Mouse (Mus musculus): ENCODE data around the gene Slc6a11. TPM values are rescaled to one million over a fixed set of nuclear protein-coding genes. Genes with fewer than 3 reads are reported as not detected.
A peak's percentile ranks its signal among the peaks of the same experiment; 100 is the strongest.

The Slc6a11 gene
- total and polyA plus RNA-seq, 3 experiments: not detected

GRCm38 (mm10) chr6:114089626-114090025 lies 41.4 kb upstream of the Slc6a11 start:
- H3K9me3 ChIP-seq (replicated peaks; ENCODE audit: insufficient read depth, low read length): no peaks in the 10 kb centered on the region
- no peaks in the 10 kb centered on the region for H3K79me2 ChIP-seq (ENCODE audit: control insufficient read depth, insufficient read depth, low read length, poor library complexity)
- no peak overlapping the region for H3K9ac ChIP-seq (ENCODE audit: control insufficient read depth, low read depth, low read length, poor library complexity, severe bottlenecking)
- H3K27ac ChIP-seq (ENCODE audit: control insufficient read depth, low read depth, low read length): no peak overlapping the region
- TF ChIP-seq SIN3A (IDR thresholded peaks at IDR 0.05; ENCODE audit: low read length): no peak
- peak; percentile 65 for TF ChIP-seq SMC3 (IDR thresholded peaks at IDR 0.05; ENCODE audit: low read depth, low read length)
- peak; percentile 56 to 68 (median 64) for TF ChIP-seq CTCF (IDR thresholded peaks at IDR 0.05 in 2 of 3, conservative IDR thresholded peaks at IDR 0.05 in 1 of 3; ENCODE audit: control insufficient read depth in 1 of 3, insufficient read depth in 1 of 3, low read depth in 2 of 3, low read length in 3 of 3, poor library complexity in 1 of 3, severe bottlenecking in 1 of 3)
- no peak for TF ChIP-seq ELF1 (IDR thresholded peaks at IDR 0.05; ENCODE audit: low read depth, low read length)
- no peak for TF ChIP-seq POLR2AphosphoS2 (IDR thresholded peaks at IDR 0.05; ENCODE audit: low read length)
- TF ChIP-seq CHD1 (IDR thresholded peaks at IDR 0.05; ENCODE audit: low read depth, low read length): no peak
- no peak for TF ChIP-seq TCF12 (IDR thresholded peaks at IDR 0.05; ENCODE audit: low read depth, low read length)
- TF ChIP-seq ZNF384 (IDR thresholded peaks at IDR 0.05; ENCODE audit: low read depth, low read length): no peak
- peak; percentile 73 for TF ChIP-seq RAD21 (IDR thresholded peaks at IDR 0.05; ENCODE audit: low read depth, low read length)
- no peak for TF ChIP-seq GATA1 (IDR thresholded peaks at IDR 0.05; ENCODE audit: low read depth, low read length)
- no peak for TF ChIP-seq USF1 (IDR thresholded peaks at IDR 0.05; ENCODE audit: low read depth, low read length)
- peak; percentile 44 for TF ChIP-seq ZC3H11A (IDR thresholded peaks at IDR 0.05; ENCODE audit: low read depth, low read length)
- H3K27me3 ChIP-seq (ENCODE audit: control insufficient read depth in 1 of 2, insufficient read depth in 2 of 2, low read length in 2 of 2): no peaks in the 10 kb centered on the region
- no peak overlapping the region for H3K4me3 ChIP-seq (ENCODE audit: control insufficient read depth in 1 of 2, insufficient read depth in 1 of 2, low read depth in 2 of 2, low read length in 2 of 2)
- H3K4me1 ChIP-seq (ENCODE audit: control insufficient read depth in 1 of 2, insufficient read depth in 2 of 2, low read length in 2 of 2): no peaks in the 10 kb centered on the region
- peak; percentile 32 for DNase-seq (ENCODE audit: low read depth, low spot score)
- H3K36me3 ChIP-seq (ENCODE audit: control insufficient read depth in 1 of 2, insufficient read depth in 2 of 2, low read length in 2 of 2): no peaks in the 10 kb centered on the region

- Histone ChIP-seq H3K79me2 (ENCODE audit: control insufficient read depth, insufficient read depth, low read length, poor library complexity) (no peaks in the 10 kb centered on the region), H3K27ac (ENCODE audit: control insufficient read depth, low read depth, low read length) (no peak overlapping the region), H3K9ac (ENCODE audit: control insufficient read depth, low read depth, low read length, poor library complexity, severe bottlenecking) (no peak overlapping the region), H3K9me3 (replicated peaks; ENCODE audit: insufficient read depth, low read length) (no peaks in the 10 kb centered on the region), H3K4me3 (ENCODE audit: control insufficient read depth in 1 of 2, insufficient read depth in 1 of 2, low read depth in 2 of 2, low read length in 2 of 2) (no peak overlapping the region), H3K4me1 (ENCODE audit: control insufficient read depth in 1 of 2, insufficient read depth in 2 of 2, low read length in 2 of 2) (no peaks in the 10 kb centered on the region), H3K36me3 (ENCODE audit: control insufficient read depth in 1 of 2, insufficient read depth in 2 of 2, low read length in 2 of 2) (no peaks in the 10 kb centered on the region), H3K27me3 (ENCODE audit: control insufficient read depth in 1 of 2, insufficient read depth in 2 of 2, low read length in 2 of 2) (no peaks in the 10 kb centered on the region)
- TF ChIP-seq ZNF384 (IDR thresholded peaks at IDR 0.05; ENCODE audit: low read depth, low read length) (no peak), E2F4 (IDR thresholded peaks at IDR 0.05; ENCODE audit: borderline replicate concordance, low read depth, low read length) (no peak), TCF12 (IDR thresholded peaks at IDR 0.05; ENCODE audit: low read depth, low read length) (no peak)
- no peak for DNase-seq (ENCODE audit: low read depth, low spot score)
These were observed 38.8 kb upstream of the Slc6a11 start for GRCm38 (mm10) chr6:114092216-114092615.

- no peaks in the 10 kb centered on the region for H3K79me2 ChIP-seq (ENCODE audit: control insufficient read depth, insufficient read depth, low read length, poor library complexity)
- no peak for DNase-seq (ENCODE audit: low read depth, low spot score)
- H3K36me3 ChIP-seq (ENCODE audit: control insufficient read depth in 1 of 2, insufficient read depth in 2 of 2, low read length in 2 of 2): no peaks in the 10 kb centered on the region
- no peaks in the 10 kb centered on the region for H3K4me1 ChIP-seq (ENCODE audit: control insufficient read depth in 1 of 2, insufficient read depth in 2 of 2, low read length in 2 of 2)
- no peak for TF ChIP-seq ZC3H11A (IDR thresholded peaks at IDR 0.05; ENCODE audit: low read depth, low read length)
- no peak for TF ChIP-seq USF1 (IDR thresholded peaks at IDR 0.05; ENCODE audit: low read depth, low read length)
- TF ChIP-seq NELFE (IDR thresholded peaks at IDR 0.05; ENCODE audit: low read depth, low read length): no peak
- no peak for TF ChIP-seq CTCF (IDR thresholded peaks at IDR 0.05 in 2 of 3, conservative IDR thresholded peaks at IDR 0.05 in 1 of 3; ENCODE audit: control insufficient read depth in 1 of 3, insufficient read depth in 1 of 3, low read depth in 2 of 3, low read length in 3 of 3, poor library complexity in 1 of 3, severe bottlenecking in 1 of 3)
- no peak for TF ChIP-seq ZNF384 (IDR thresholded peaks at IDR 0.05; ENCODE audit: low read depth, low read length)
- no peak for TF ChIP-seq POLR2AphosphoS2 (IDR thresholded peaks at IDR 0.05; ENCODE audit: low read length)
- TF ChIP-seq HCFC1 (IDR thresholded peaks at IDR 0.05; ENCODE audit: low read depth, low read length): no peak
- no peak for TF ChIP-seq SMC3 (IDR thresholded peaks at IDR 0.05; ENCODE audit: low read depth, low read length)
- TF ChIP-seq USF2 (IDR thresholded peaks at IDR 0.05; ENCODE audit: borderline replicate concordance in 1 of 2, insufficient read depth in 1 of 2, low read depth in 1 of 2, low read length in 2 of 2): no peak
- TF ChIP-seq MYB (IDR thresholded peaks at IDR 0.05; ENCODE audit: low read depth, low read length): no peak
- no peak for TF ChIP-seq RCOR1 (IDR thresholded peaks at IDR 0.05; ENCODE audit: low read depth, low read length)
- TF ChIP-seq CHD2 (IDR thresholded peaks at IDR 0.05; ENCODE audit: low read length): no peak
- TF ChIP-seq MXI1 (IDR thresholded peaks at IDR 0.05; ENCODE audit: low read depth, low read length): no peak
- no peak for TF ChIP-seq MAX (IDR thresholded peaks at IDR 0.05; ENCODE audit: low read length)
- TF ChIP-seq TAL1 (IDR thresholded peaks at IDR 0.05; ENCODE audit: low read length): no peak
- TF ChIP-seq KAT2A (conservative IDR thresholded peaks at IDR 0.05; ENCODE audit: low read depth, low read length): no peak
- no peaks in the 10 kb centered on the region for H3K27me3 ChIP-seq (ENCODE audit: control insufficient read depth in 1 of 2, insufficient read depth in 2 of 2, low read length in 2 of 2)
- no peak overlapping the region for H3K27ac ChIP-seq (ENCODE audit: control insufficient read depth, low read depth, low read length)
- H3K4me3 ChIP-seq (ENCODE audit: control insufficient read depth in 1 of 2, insufficient read depth in 1 of 2, low read depth in 2 of 2, low read length in 2 of 2): no peak overlapping the region
- H3K9ac ChIP-seq (ENCODE audit: control insufficient read depth, low read depth, low read length, poor library complexity, severe bottlenecking): no peak overlapping the region
- no peaks in the 10 kb centered on the region for H3K9me3 ChIP-seq (replicated peaks; ENCODE audit: insufficient read depth, low read length)
These were observed 36.8 kb upstream of the Slc6a11 start for GRCm38 (mm10) chr6:114094251-114094650.

Data from MEL (cell line).